Comparison of ENCODE assay signal across 14 mouse cellular contexts in genomic region chr17:87512000-87512611, GRCm38 (mm10).
A peak's percentile ranks its signal among the peaks of the same experiment; 100 is the strongest.
DNase-seq lines count a peak whose midpoint lies in the region; ATAC-seq and TF ChIP-seq lines count a peak whose summit lies in the region.
"Had no signal": no experiment of that assay in that cellular context is flagged by ENCODE, and none has a peak within 500 bp of the region (broad histone marks: within the 10 kb centered on the region; RNA-seq: fewer than 3 reads in every experiment).

No protein-coding gene starts in this region.

- H3K27ac ChIP-seq in intestine, embryonic 16.5 days (ENCODE audit: low read length), result no peak overlapping the region
- no peak overlapping the region for H3K27ac ChIP-seq in intestine, embryonic 15.5 days
- H3K27ac ChIP-seq in hindbrain, embryonic 13.5 days, result peak overlapping the region; percentile 85
- H3K27ac ChIP-seq in midbrain, embryonic 15.5 days, result no peak overlapping the region
- H3K27ac ChIP-seq: kidney, embryonic 15.5 days had no signal

- no peak for ATAC-seq in intestine, embryonic 16.5 days
- no peak for ATAC-seq in intestine, embryonic 15.5 days
- peak; percentile 80 for ATAC-seq in hindbrain, embryonic 13.5 days (ENCODE audit: low FRiP score)
- peak; percentile 46 for ATAC-seq in midbrain, embryonic 15.5 days (replicated peaks)

- DNase-seq in brain, embryonic 14.5 days (ENCODE audit: low read depth), result peak; percentile 49
- DNase-seq in kidney, adult 11 months, result no peak
- no peak for DNase-seq in layer of hippocampus, adult 18-20 months (ENCODE audit: low spot score in 2 of 2)
- DNase-seq in kidney, adult 8-10 months, result no peak
- DNase-seq: cerebellum, adult 8-10 months; embryo, embryonic 11 days; heart, postnatal 10 days; lung, embryonic 14.5 days; right cerebral cortex, postnatal 25 days had no signal

- 0 out of 2 replicates have a peak overlapping the region, but pooled peaks have one; percentile 23 for H3K9ac ChIP-seq in intestine, embryonic 16.5 days (ENCODE audit: low read depth, low read length)
- H3K9ac ChIP-seq in intestine, embryonic 15.5 days, result no peak overlapping the region
- H3K9ac ChIP-seq in hindbrain, embryonic 13.5 days, result peak overlapping the region; percentile 43
- H3K9ac ChIP-seq in midbrain, embryonic 15.5 days, result no peak overlapping the region
- H3K9ac ChIP-seq: kidney, embryonic 15.5 days; lung, embryonic 14.5 days had no signal

- H3K4me3 ChIP-seq in intestine, embryonic 16.5 days (ENCODE audit: low read length), result no peak overlapping the region
- no peak overlapping the region for H3K4me3 ChIP-seq in intestine, embryonic 15.5 days (replicated peaks)
- H3K4me3 ChIP-seq in hindbrain, embryonic 13.5 days, result no peak overlapping the region
- H3K4me3 ChIP-seq in midbrain, embryonic 15.5 days, result no peak overlapping the region
- H3K4me3 ChIP-seq: kidney, embryonic 15.5 days had no signal

- peaks cover 47% of the 10 kb centered on the region for H3K4me1 ChIP-seq in intestine, embryonic 16.5 days (ENCODE audit: control insufficient read depth, insufficient read depth, low read length)
- H3K4me1 ChIP-seq in intestine, embryonic 15.5 days (replicated peaks), result peaks cover 30% of the 10 kb centered on the region
- H3K4me1 ChIP-seq in hindbrain, embryonic 13.5 days (replicated peaks), result peaks cover 30% of the 10 kb centered on the region
- peaks cover 16% of the 10 kb centered on the region; the same call in 1 of the 2 replicates for H3K4me1 ChIP-seq in midbrain, embryonic 15.5 days

- TF ChIP-seq POLR2A in brain, embryonic 14.5 days (IDR thresholded peaks at IDR 0.05; ENCODE audit: borderline replicate concordance, extremely low read depth, insufficient read depth, insufficient read length, poor library complexity, severe bottlenecking), result no peak

- H3K4me2 ChIP-seq in intestine, embryonic 16.5 days (ENCODE audit: low read depth, low read length), result no peak overlapping the region
- no peak overlapping the region for H3K4me2 ChIP-seq in intestine, embryonic 15.5 days (replicated peaks)
- H3K4me2 ChIP-seq in hindbrain, embryonic 13.5 days, result peak overlapping the region; percentile 2; the same call in 1 of the 2 replicates
- H3K4me2 ChIP-seq in midbrain, embryonic 15.5 days, result no peak overlapping the region
- H3K4me2 ChIP-seq: kidney, embryonic 15.5 days; lung, embryonic 14.5 days had no signal

- no peak for TF ChIP-seq CTCF in brain, embryonic 14.5 days (IDR thresholded peaks at IDR 0.05; ENCODE audit: borderline replicate concordance, extremely low read depth, insufficient read depth, insufficient read length)

- 63% methylated on average over 9 of the region's 9 CpGs for WGBS in intestine, embryonic 16.5 days
- 58% methylated on average over 9 of the region's 9 CpGs for WGBS in intestine, embryonic 15.5 days
- 33% methylated on average over 9 of the region's 9 CpGs for WGBS in hindbrain, embryonic 13.5 days
- 31% methylated on average over 9 of the region's 9 CpGs for WGBS in midbrain, embryonic 15.5 days

- H3K36me3 ChIP-seq in intestine, embryonic 16.5 days (ENCODE audit: control insufficient read depth, insufficient read depth, low read length), result no peaks in the 10 kb centered on the region
- no peaks in the 10 kb centered on the region for H3K36me3 ChIP-seq in intestine, embryonic 15.5 days
- no peaks in the 10 kb centered on the region for H3K36me3 ChIP-seq in hindbrain, embryonic 13.5 days
- no peaks in the 10 kb centered on the region for H3K36me3 ChIP-seq in midbrain, embryonic 15.5 days (replicated peaks)
- H3K36me3 ChIP-seq: kidney, embryonic 15.5 days had no signal

- H3K9me3 ChIP-seq in intestine, embryonic 16.5 days (ENCODE audit: control insufficient read depth, low read length), result no peaks in the 10 kb centered on the region
- H3K9me3 ChIP-seq in intestine, embryonic 15.5 days, result no peaks in the 10 kb centered on the region
- H3K9me3 ChIP-seq in hindbrain, embryonic 13.5 days, result no peaks in the 10 kb centered on the region
- H3K9me3 ChIP-seq in midbrain, embryonic 15.5 days, result no peaks in the 10 kb centered on the region
- H3K9me3 ChIP-seq: kidney, embryonic 15.5 days had no signal

- no peaks in the 10 kb centered on the region for H3K27me3 ChIP-seq in intestine, embryonic 16.5 days (replicated peaks; ENCODE audit: control insufficient read depth, insufficient read depth, low read length)
- no peaks in the 10 kb centered on the region for H3K27me3 ChIP-seq in intestine, embryonic 15.5 days (replicated peaks)
- H3K27me3 ChIP-seq in hindbrain, embryonic 13.5 days, result no peaks in the 10 kb centered on the region
- H3K27me3 ChIP-seq in midbrain, embryonic 15.5 days (replicated peaks), result no peaks in the 10 kb centered on the region
- H3K27me3 ChIP-seq: kidney, embryonic 15.5 days had no signal

Comparison
In these comparisons a context has a peak if more than half of its experiments do, and no peak if none do; other contexts are left out.
1. H3K9ac ChIP-seq: peak in intestine, embryonic 16.5 days (single experiment) and hindbrain, embryonic 13.5 days (single experiment); none in intestine, embryonic 15.5 days (single experiment) and midbrain, embryonic 15.5 days (single experiment).
2. ATAC-seq: peak in hindbrain, embryonic 13.5 days (single experiment) and midbrain, embryonic 15.5 days (single experiment); none in intestine, embryonic 16.5 days (single experiment) and intestine, embryonic 15.5 days (single experiment).